Mouse (Mus musculus) right cerebral cortex, postnatal 14 days (tissue): ENCODE measurements around the gene Cpm.
"Not testable (repeated sequence)": the region's sequence is repeated elsewhere in the genome, so short reads cannot be mapped to it uniquely, and the experiment has no call there.

Experiments
- DNase-seq: peaks from one replicate; pipeline ENCODE4 v3.0.0; 2022

Gene Cpm

GRCm38 (mm10) chr10:117593857-117594256, 35.4 kb upstream of the Cpm start:
- DNase-seq, result no peak

- DNase-seq, result no peak
These were observed 34.9 kb upstream of the Cpm start for GRCm38 (mm10) chr10:117594291-117594850.

- DNase-seq, result no peak
These were observed 34.4 kb upstream of the Cpm start for GRCm38 (mm10) chr10:117594913-117595312.

GRCm38 (mm10) chr10:117595442-117596164, 33.7 kb upstream of the Cpm start:
- DNase-seq, result no peak

- DNase-seq, result no peak
These were observed 33.0 kb upstream of the Cpm start for GRCm38 (mm10) chr10:117596165-117596735.

GRCm38 (mm10) chr10:117596771-117597324, 32.5 kb upstream of the Cpm start:
- DNase-seq, result no peak

GRCm38 (mm10) chr10:117597371-117598265, 31.7 kb upstream of the Cpm start:
- DNase-seq, result not testable (repeated sequence)

GRCm38 (mm10) chr10:117598266-117598950, 30.9 kb upstream of the Cpm start:
- no peak for DNase-seq

GRCm38 (mm10) chr10:117598951-117599572, 30.2 kb upstream of the Cpm start:
- DNase-seq, result not testable (repeated sequence)

GRCm38 (mm10) chr10:117601146-117602035, 27.9 kb upstream of the Cpm start:
- DNase-seq, result no peak

GRCm38 (mm10) chr10:117602325-117603129, 26.8 kb upstream of the Cpm start:
- DNase-seq, result no peak

GRCm38 (mm10) chr10:117603130-117603833, 26.0 kb upstream of the Cpm start:
- DNase-seq, result no peak

GRCm38 (mm10) chr10:117603834-117604623, 25.3 kb upstream of the Cpm start:
- DNase-seq, result no peak

- no peak for DNase-seq
These were observed 24.5 kb upstream of the Cpm start for GRCm38 (mm10) chr10:117604624-117605282.

- no peak for DNase-seq
These were observed 23.7 kb upstream of the Cpm start for GRCm38 (mm10) chr10:117605283-117606243.

- DNase-seq, result no peak
These were observed 22.9 kb upstream of the Cpm start for GRCm38 (mm10) chr10:117606423-117606822.
